Mouse (Mus musculus) right cerebral cortex, postnatal 14 days (tissue): ENCODE measurements around the gene Zdhhc14.

Experiments
- DNase-seq: peaks from one replicate; pipeline ENCODE4 v3.0.0; 2022

The Zdhhc14 gene

GRCm38 (mm10) chr17:5491801-5492745 is at the start of gene Zdhhc14:
Gene Zdhhc14 (plus strand): TSS chr17:5492557.
- peak; percentile 88 for DNase-seq

GRCm38 (mm10) chr17:5443260-5443659 is 49.1 kb upstream of the Zdhhc14 start:
- DNase-seq, result no peak

GRCm38 (mm10) chr17:5443751-5444150 is 48.6 kb upstream of the Zdhhc14 start:
- DNase-seq, result no peak

GRCm38 (mm10) chr17:5453657-5454056 is 38.7 kb upstream of the Zdhhc14 start:
- DNase-seq, result no peak

GRCm38 (mm10) chr17:5463912-5464311 is 28.4 kb upstream of the Zdhhc14 start:
- no peak for DNase-seq

GRCm38 (mm10) chr17:5466736-5467135 is 25.6 kb upstream of the Zdhhc14 start:
- DNase-seq, result no peak

GRCm38 (mm10) chr17:5467177-5467576 is 25.2 kb upstream of the Zdhhc14 start:
- DNase-seq, result no peak

GRCm38 (mm10) chr17:5472268-5472667 is 20.1 kb upstream of the Zdhhc14 start:
- no peak for DNase-seq

GRCm38 (mm10) chr17:5475960-5476725 is 16.2 kb upstream of the Zdhhc14 start:
- DNase-seq, result no peak

GRCm38 (mm10) chr17:5483456-5483855 is 8.9 kb upstream of the Zdhhc14 start:
- no peak for DNase-seq

GRCm38 (mm10) chr17:5484663-5485062 is 7.7 kb upstream of the Zdhhc14 start:
- DNase-seq, result no peak

- DNase-seq, result no peak
Observed at GRCm38 (mm10) chr17:5488156-5488555, 4.2 kb upstream of the Zdhhc14 start.

- no peak for DNase-seq
Observed at GRCm38 (mm10) chr17:5490351-5490750, 2.0 kb upstream of the Zdhhc14 start.

- DNase-seq, result peak; percentile 83
Observed at GRCm38 (mm10) chr17:5491031-5491800, 1.1 kb upstream of the Zdhhc14 start.

GRCm38 (mm10) chr17:5492746-5493160 is 396 bp downstream of the Zdhhc14 start:
- DNase-seq, result no peak

- DNase-seq, result peak; percentile 45
Observed at GRCm38 (mm10) chr17:5493161-5493771, 909 bp downstream of the Zdhhc14 start.

- DNase-seq, result no peak
Observed at GRCm38 (mm10) chr17:5493809-5494208, 1.5 kb downstream of the Zdhhc14 start.

GRCm38 (mm10) chr17:5494832-5495231 is 2.5 kb downstream of the Zdhhc14 start:
- no peak for DNase-seq

- no peak for DNase-seq
Observed at GRCm38 (mm10) chr17:5497695-5498094, 5.3 kb downstream of the Zdhhc14 start.

- DNase-seq, result no peak
Observed at GRCm38 (mm10) chr17:5498996-5499395, 6.6 kb downstream of the Zdhhc14 start.

- DNase-seq, result no peak
Observed at GRCm38 (mm10) chr17:5503981-5504760, 11.8 kb downstream of the Zdhhc14 start.

- no peak for DNase-seq
Observed at GRCm38 (mm10) chr17:5504969-5505368, 12.6 kb downstream of the Zdhhc14 start.
